Mouse (Mus musculus) cerebellum, adult 2 months (tissue): Measurements from ENCODE around the gene Arhgap24.

ENCODE experiments used
- CTCF ChIP-seq: fragments of 200-500 bp; IDR thresholded peaks from 2 replicates; pipeline ENCODE4 v1.5.1; 2011; ENCODE audit warnings: low read depth, mild to moderate bottlenecking, control low read depth, low read length, moderate library complexity, borderline replicate concordance; ENCODE audit not compliant: insufficient read depth
- POLR2A ChIP-seq: fragments of 200-500 bp; IDR thresholded peaks from 2 replicates; pipeline ENCODE4 v1.6.1; 2011; ENCODE audit warnings: low read length, control low read depth, borderline replicate concordance; ENCODE audit not compliant: insufficient read depth

GRCm38 (mm10) chr5:102905441-102906211 is 424.4 kb downstream of the Arhgap24 start:
- TF ChIP-seq CTCF (no peak), POLR2A (no peak)
